Mouse (Mus musculus): Measurements from ENCODE around the gene Lman2.
A peak's percentile ranks its signal among the peaks of the same experiment; 100 is the strongest.

DNA sequence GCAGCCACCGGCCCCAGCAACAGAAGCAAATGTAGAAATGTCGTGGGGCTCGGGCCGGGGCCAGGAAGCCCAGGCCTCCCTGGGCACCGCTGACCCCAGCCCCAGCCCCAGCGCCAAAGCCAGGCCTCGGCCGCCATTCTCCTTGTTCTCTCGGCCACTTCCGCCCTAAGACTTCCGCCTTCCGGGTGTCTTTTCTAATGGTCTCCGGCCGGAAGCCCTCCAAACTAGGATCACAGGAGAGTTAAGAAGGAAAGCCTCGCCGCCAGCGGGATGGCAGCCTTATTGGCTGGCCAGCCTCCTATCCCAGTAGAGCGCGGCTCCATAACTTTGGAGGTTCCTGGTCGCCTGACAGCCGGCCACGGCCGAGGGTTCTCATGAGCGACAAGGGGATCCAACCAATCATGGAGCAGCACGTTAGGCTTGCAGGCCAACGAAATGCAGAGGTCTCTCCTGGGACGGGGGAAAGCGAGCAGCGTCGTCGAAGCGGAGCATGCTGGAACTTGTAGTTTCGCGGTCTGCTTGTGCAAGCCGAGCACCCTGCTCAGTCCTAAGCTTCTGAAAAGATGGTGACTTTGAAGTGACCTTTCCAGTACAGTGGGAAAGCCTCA, at the start of gene Lman2:
- no peak for TF ChIP-seq CTCF (IDR thresholded peaks at IDR 0.05; ENCODE audit: insufficient read depth, low read depth, low read length)
- TF ChIP-seq POLR2A (IDR thresholded peaks at IDR 0.05; ENCODE audit: insufficient read depth, low read depth, low read length) = 0 out of 2 replicates have a peak, but pooled peaks have one; percentile 19
